Mouse (Mus musculus): ENCODE measurements around the gene Cacna1b. TPM values are rescaled to one million over a fixed set of nuclear protein-coding genes. Genes with fewer than 3 reads are reported as not detected.

Cacna1b gene
- polyA plus RNA-seq, 1 experiment, result 100 TPM

GRCm38 (mm10) chr2:24570917-24571316 lies 192.0 kb downstream of the Cacna1b start:
- TF ChIP-seq CTCF (IDR thresholded peaks at IDR 0.05; ENCODE audit: borderline replicate concordance, extremely low read depth, insufficient read depth, insufficient read length) (no peak), POLR2A (IDR thresholded peaks at IDR 0.05; ENCODE audit: borderline replicate concordance, extremely low read depth, insufficient read depth, insufficient read length, poor library complexity, severe bottlenecking) (no peak)
- no peak for DNase-seq (ENCODE audit: low read depth)

- TF ChIP-seq POLR2A (IDR thresholded peaks at IDR 0.05; ENCODE audit: borderline replicate concordance, extremely low read depth, insufficient read depth, insufficient read length, poor library complexity, severe bottlenecking), result no peak
- TF ChIP-seq CTCF (IDR thresholded peaks at IDR 0.05; ENCODE audit: borderline replicate concordance, extremely low read depth, insufficient read depth, insufficient read length), result peak; percentile 64; the same call in 1 of the 2 replicates
- peak; percentile 76 for DNase-seq (ENCODE audit: low read depth)
Observed at GRCm38 (mm10) chr2:24568555-24568954, 194.4 kb downstream of the Cacna1b start.

- TF ChIP-seq POLR2A (IDR thresholded peaks at IDR 0.05; ENCODE audit: borderline replicate concordance, extremely low read depth, insufficient read depth, insufficient read length, poor library complexity, severe bottlenecking) (no peak), CTCF (IDR thresholded peaks at IDR 0.05; ENCODE audit: borderline replicate concordance, extremely low read depth, insufficient read depth, insufficient read length) (no peak)
- DNase-seq (ENCODE audit: low read depth), result no peak
Observed at GRCm38 (mm10) chr2:24562547-24563290, 200.2 kb downstream of the Cacna1b start.

GRCm38 (mm10) chr2:24561946-24562345 lies 201.0 kb downstream of the Cacna1b start:
- TF ChIP-seq CTCF (IDR thresholded peaks at IDR 0.05; ENCODE audit: borderline replicate concordance, extremely low read depth, insufficient read depth, insufficient read length), result no peak
- no peak for TF ChIP-seq POLR2A (IDR thresholded peaks at IDR 0.05; ENCODE audit: borderline replicate concordance, extremely low read depth, insufficient read depth, insufficient read length, poor library complexity, severe bottlenecking)
- no peak for DNase-seq (ENCODE audit: low read depth)

- no peak for TF ChIP-seq CTCF (IDR thresholded peaks at IDR 0.05; ENCODE audit: borderline replicate concordance, extremely low read depth, insufficient read depth, insufficient read length)
Observed at GRCm38 (mm10) chr2:24560201-24560600, 202.8 kb downstream of the Cacna1b start.

GRCm38 (mm10) chr2:24556347-24556746 lies 206.6 kb downstream of the Cacna1b start:
- DNase-seq (ENCODE audit: low read depth), result no peak
- no peak for TF ChIP-seq POLR2A (IDR thresholded peaks at IDR 0.05; ENCODE audit: borderline replicate concordance, extremely low read depth, insufficient read depth, insufficient read length, poor library complexity, severe bottlenecking)
- no peak for TF ChIP-seq CTCF (IDR thresholded peaks at IDR 0.05; ENCODE audit: borderline replicate concordance, extremely low read depth, insufficient read depth, insufficient read length)

More at GRCm38 (mm10) chr2:24560201-24560600, 202.8 kb downstream of the Cacna1b start:
- no peak for DNase-seq (ENCODE audit: low read depth)

GRCm38 (mm10) chr2:24553962-24554361 lies 209.0 kb downstream of the Cacna1b start:
- no peak for DNase-seq (ENCODE audit: low read depth)
- no peak for TF ChIP-seq CTCF (IDR thresholded peaks at IDR 0.05; ENCODE audit: borderline replicate concordance, extremely low read depth, insufficient read depth, insufficient read length)
- TF ChIP-seq POLR2A (IDR thresholded peaks at IDR 0.05; ENCODE audit: borderline replicate concordance, extremely low read depth, insufficient read depth, insufficient read length, poor library complexity, severe bottlenecking), result no peak

Other genes starting within 250 kb of the Cacna1b start
- 146 and 147 TPM in 2 replicates for gene Ehmt1, start 156.5 kb upstream of the Cacna1b start, polyA plus RNA-seq (2012; rRNA removed)
- 53.1 and 82.3 TPM in 2 replicates for gene Arrdc1, start 172.1 kb upstream of the Cacna1b start, polyA plus RNA-seq (2012; rRNA removed)
- 38.4 and 43.1 TPM in 2 replicates for gene Zmynd19, start 186.6 kb upstream of the Cacna1b start, polyA plus RNA-seq (2012; rRNA removed)
- gene Dph7, start 199.2 kb upstream of the Cacna1b start, polyA plus RNA-seq (2012; rRNA removed), result 39.8 and 46.4 TPM in 2 replicates
- 83.9 and 115 TPM in 2 replicates for gene Mrpl41, start 211.9 kb upstream of the Cacna1b start, polyA plus RNA-seq (2012; rRNA removed)
- 5.5 and 6.4 TPM in 2 replicates for gene Pnpla7, start 212.9 kb upstream of the Cacna1b start, polyA plus RNA-seq (2012; rRNA removed)